Comparison of ENCODE assay signal across 7 mouse cellular contexts in genomic region chr17:15825481-15826396, GRCm38 (mm10). TPM values are rescaled to one million over a fixed set of nuclear protein-coding genes. Genes with fewer than 3 reads are reported as not detected.
DNase-seq lines count a peak whose midpoint lies in the region; ATAC-seq and TF ChIP-seq lines count a peak whose summit lies in the region.

No protein-coding gene starts in this region.

- DNase-seq in CD4-positive helper T cell, adult 2 months (ENCODE audit: low read depth, low spot score): peak; percentile 51
- no peak for DNase-seq in ES-E14 (ENCODE audit: low read depth, low spot score)
- DNase-seq in cerebellum, postnatal 36 days: peak; percentile 56 to 62
- peak; percentile 46 for DNase-seq in lung, postnatal 36 days
- DNase-seq in right cerebral cortex, adult 18-20 months: peak; percentile 50

- peaks cover 0 to 2% of the 10 kb centered on the region in 2 experiments; a peak in 1 of 4 replicates for H3K4me1 ChIP-seq in ES-E14 (ENCODE audit: control insufficient read depth in 2 of 2, insufficient read depth in 2 of 2, low read length in 2 of 2, poor library complexity in 1 of 2)
- H3K4me1 ChIP-seq in heart, embryonic 11.5 days (ENCODE audit: control insufficient read depth, insufficient read depth, low read length): peaks cover 20% of the 10 kb centered on the region
- peaks cover 55% of the 10 kb centered on the region for H3K4me1 ChIP-seq in kidney, embryonic 15.5 days

- H3K36me3 ChIP-seq in ES-E14 (ENCODE audit: control insufficient read depth, insufficient read depth, low read length, poor library complexity, severe bottlenecking): peaks cover 2% of the 10 kb centered on the region; the same call in 1 of the 2 replicates
- H3K36me3 ChIP-seq in heart, embryonic 11.5 days (ENCODE audit: control insufficient read depth, insufficient read depth, low read length): no peaks in the 10 kb centered on the region
- 0 out of 2 replicates have a peak, but pooled peaks cover 1% of the 10 kb centered on the region for H3K36me3 ChIP-seq in kidney, embryonic 15.5 days

- in situ Hi-C loops in ES-E14 (cut with MboI; ENCODE audit: low sequenced_read_pairs in 2 of 2, unreplicated experiment in 2 of 2): no loop called here

- ATAC-seq in heart, embryonic 11.5 days (replicated peaks; ENCODE audit: insufficient number of reproducible peaks, low FRiP score, low TSS enrichment): peak; percentile 49
- peak; percentile 59 for ATAC-seq in kidney, embryonic 15.5 days (replicated peaks; ENCODE audit: low FRiP score)

- H3K9ac ChIP-seq in ES-E14 (ENCODE audit: insufficient read depth, low read depth, low read length, poor library complexity, severe bottlenecking): peak overlapping the region; percentile 75
- H3K9ac ChIP-seq in heart, embryonic 11.5 days (ENCODE audit: low read depth, low read length): peak overlapping the region; percentile 85
- peak overlapping the region; percentile 95 for H3K9ac ChIP-seq in kidney, embryonic 15.5 days

- WGBS in heart, embryonic 11.5 days (ENCODE audit: insufficient replicate concordance): under 1% methylated on average over 91 of the region's 102 CpGs
- 1% methylated on average over 101 of the region's 102 CpGs for WGBS in kidney, embryonic 15.5 days

- H3K27ac ChIP-seq in ES-E14 (ENCODE audit: insufficient read depth, low read depth, low read length, poor library complexity, severe bottlenecking): no peak overlapping the region
- peak overlapping the region; percentile 65 for H3K27ac ChIP-seq in heart, embryonic 11.5 days (ENCODE audit: low read depth, low read length)
- peak overlapping the region; percentile 94 for H3K27ac ChIP-seq in kidney, embryonic 15.5 days

- peaks cover 8% of the 10 kb centered on the region for H3K27me3 ChIP-seq in heart, embryonic 11.5 days (ENCODE audit: control insufficient read depth, insufficient read depth, low read length)
- H3K27me3 ChIP-seq in kidney, embryonic 15.5 days: 0 out of 2 replicates have a peak, but pooled peaks cover 3% of the 10 kb centered on the region

- H3K4me2 ChIP-seq in heart, embryonic 11.5 days: peak overlapping the region; percentile 91
- peak overlapping the region; percentile 89 for H3K4me2 ChIP-seq in kidney, embryonic 15.5 days

- H3K4me3 ChIP-seq in ES-E14 (ENCODE audit: insufficient read depth in 1 of 2, low read depth in 1 of 2, low read length in 2 of 2, poor library complexity in 1 of 2, severe bottlenecking in 1 of 2): peak overlapping the region; percentile 74 to 90
- peak overlapping the region; percentile 88 for H3K4me3 ChIP-seq in heart, embryonic 11.5 days (ENCODE audit: low read depth, low read length)
- peak overlapping the region; percentile 95 for H3K4me3 ChIP-seq in kidney, embryonic 15.5 days (replicated peaks)

- H3K9me3 ChIP-seq in ES-E14 (ENCODE audit: control insufficient read depth, insufficient read depth, low read depth, low read length): no peaks in the 10 kb centered on the region
- no peaks in the 10 kb centered on the region for H3K9me3 ChIP-seq in heart, embryonic 11.5 days (replicated peaks; ENCODE audit: control insufficient read depth, low read length)
- H3K9me3 ChIP-seq in kidney, embryonic 15.5 days (replicated peaks): no peaks in the 10 kb centered on the region

TF ChIP-seq in ES-E14, 5 proteins besides CTCF, POLR2A, EP300 and RAD21:
- TF ChIP-seq ZC3H11A (IDR thresholded peaks at IDR 0.05; ENCODE audit: borderline replicate concordance, low read depth, low read length) (no peak), CHD2 (IDR thresholded peaks at IDR 0.05; ENCODE audit: low read depth, low read length) (no peak), ZNF384 (IDR thresholded peaks at IDR 0.05; ENCODE audit: low read depth, low read length) (no peak), MAFK (IDR thresholded peaks at IDR 0.05; ENCODE audit: insufficient read depth, low read depth, low read length) (no peak), HCFC1 (IDR thresholded peaks at IDR 0.05; ENCODE audit: borderline replicate concordance, insufficient read depth, low read length) (no peak)

RNA-seq across cellular contexts. Expression of gene Rgmb, which starts 5.1 kb away (rescaled TPM):
- total RNA-seq in ES-E14 (2012; rRNA removed): 5.5 and 7.2 TPM in 2 replicates
- 8.7 and 8.9 TPM in 2 replicates for polyA plus RNA-seq in heart, embryonic 11.5 days (2014; fragmentation: Nextera tagmentation; extraction: Ambion mirVana)
- 12.5 and 13.3 TPM in 2 replicates for polyA plus RNA-seq in kidney, embryonic 15.5 days (2015; fragmentation: Nextera tagmentation; extraction: Ambion mirVana)
